12 mouse cellular contexts compared by ENCODE assay signal in the genomic region with DNA sequence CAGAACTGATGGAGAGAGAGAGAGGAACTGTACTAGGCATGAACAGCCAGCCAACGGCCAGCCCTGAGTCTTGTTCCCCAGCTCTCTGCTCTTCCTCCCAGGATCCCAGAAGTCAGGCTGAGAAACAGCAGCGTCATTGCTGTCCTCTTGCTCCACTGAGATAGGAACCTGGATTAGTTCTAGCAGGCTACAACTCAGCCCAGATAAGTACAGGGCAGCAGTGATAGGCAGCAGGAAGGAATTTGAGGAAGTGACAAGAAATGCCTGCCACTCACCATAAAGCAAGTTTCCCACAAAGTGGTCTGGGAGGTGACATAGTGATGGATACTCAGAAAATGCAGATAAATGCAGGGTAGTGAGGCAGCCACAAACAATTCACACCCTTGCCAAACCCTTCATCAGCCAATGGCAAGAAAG. TPM values are rescaled to one million over a fixed set of nuclear protein-coding genes. Genes with fewer than 3 reads are reported as not detected.
A peak's percentile ranks its signal among the peaks of the same experiment; 100 is the strongest.
DNase-seq lines count a peak whose midpoint lies in the region; ATAC-seq and TF ChIP-seq lines count a peak whose summit lies in the region.
"Had no signal": no experiment of that assay in that cellular context is flagged by ENCODE, and none has a peak within 500 bp of the region (broad histone marks: within the 10 kb centered on the region; RNA-seq: fewer than 3 reads in every experiment).

No protein-coding gene starts in this region.

- WGBS in lung, embryonic 14.5 days, result 38% methylated on average over 2 of the region's 2 CpGs
- 12% methylated on average over 2 of the region's 2 CpGs for WGBS in liver, embryonic 13.5 days (ENCODE audit: insufficient replicate concordance)
- 59% methylated on average over 2 of the region's 2 CpGs for WGBS in stomach, embryonic 15.5 days
- WGBS in midbrain, embryonic 11.5 days, result 73% methylated on average over 2 of the region's 2 CpGs

- peaks cover 15% of the 10 kb centered on the region for H3K4me1 ChIP-seq in lung, embryonic 14.5 days (ENCODE audit: insufficient read depth)
- peaks cover 39% of the 10 kb centered on the region for H3K4me1 ChIP-seq in liver, embryonic 13.5 days (replicated peaks)
- H3K4me1 ChIP-seq in stomach, embryonic 15.5 days, result peaks cover 14% of the 10 kb centered on the region
- no peaks in the 10 kb centered on the region; the same call in 1 of the 2 replicates for H3K4me1 ChIP-seq in midbrain, embryonic 11.5 days (ENCODE audit: control insufficient read depth, insufficient read depth, low read length)

- H3K4me2 ChIP-seq in lung, embryonic 14.5 days, result no peak overlapping the region
- H3K4me2 ChIP-seq in liver, embryonic 13.5 days, result no peak overlapping the region
- no peak overlapping the region for H3K4me2 ChIP-seq in stomach, embryonic 15.5 days
- H3K4me2 ChIP-seq in midbrain, embryonic 11.5 days, result no peak overlapping the region

- peaks cover 24% of the 10 kb centered on the region; the same call in 1 of the 2 replicates for H3K36me3 ChIP-seq in lung, embryonic 14.5 days (ENCODE audit: insufficient read depth)
- H3K36me3 ChIP-seq in liver, embryonic 13.5 days, result no peaks in the 10 kb centered on the region
- peaks cover 9% of the 10 kb centered on the region; the same call in 1 of the 2 replicates for H3K36me3 ChIP-seq in stomach, embryonic 15.5 days
- no peaks in the 10 kb centered on the region for H3K36me3 ChIP-seq in midbrain, embryonic 11.5 days (ENCODE audit: control insufficient read depth, insufficient read depth, low read length)

- no peak for TF ChIP-seq CTCF in lung, embryonic 14.5 days (IDR thresholded peaks at IDR 0.05; ENCODE audit: low read depth)

- no peaks in the 10 kb centered on the region for H3K27me3 ChIP-seq in lung, embryonic 14.5 days (ENCODE audit: insufficient read depth, low read length)
- H3K27me3 ChIP-seq in liver, embryonic 13.5 days, result no peaks in the 10 kb centered on the region
- no peaks in the 10 kb centered on the region for H3K27me3 ChIP-seq in stomach, embryonic 15.5 days (replicated peaks)
- no peaks in the 10 kb centered on the region for H3K27me3 ChIP-seq in midbrain, embryonic 11.5 days (ENCODE audit: control insufficient read depth, insufficient read depth, low read length)

- no peaks in the 10 kb centered on the region for H3K9me3 ChIP-seq in lung, embryonic 14.5 days (ENCODE audit: low read depth, low read length)
- H3K9me3 ChIP-seq in liver, embryonic 13.5 days (replicated peaks), result no peaks in the 10 kb centered on the region
- no peaks in the 10 kb centered on the region for H3K9me3 ChIP-seq in stomach, embryonic 15.5 days
- no peaks in the 10 kb centered on the region for H3K9me3 ChIP-seq in midbrain, embryonic 11.5 days (ENCODE audit: control insufficient read depth, low read length)
- H3K9me3 ChIP-seq: midbrain, embryonic 10.5 days had no signal

- ATAC-seq in lung, embryonic 14.5 days (ENCODE audit: insufficient read depth), result peak; percentile 41; the same call in 1 of the 2 replicates
- peak; percentile 96 for ATAC-seq in granulocyte monocyte progenitor cell, adult 5-6 weeks (replicated peaks; ENCODE audit: poor library complexity, severe bottlenecking)
- ATAC-seq in liver, embryonic 13.5 days (ENCODE audit: low read depth), result peak; percentile 81
- peak; percentile 47; the same call in 1 of the 2 replicates for ATAC-seq in stomach, embryonic 15.5 days (ENCODE audit: insufficient read depth, low FRiP score, low read depth)
- ATAC-seq in midbrain, embryonic 11.5 days (ENCODE audit: low FRiP score), result no peak
- ATAC-seq: intestine, embryonic 16.5 days had no signal

- H3K9ac ChIP-seq in lung, embryonic 14.5 days, result no peak overlapping the region
- H3K9ac ChIP-seq in liver, embryonic 13.5 days, result no peak overlapping the region
- H3K9ac ChIP-seq in stomach, embryonic 15.5 days, result no peak overlapping the region
- H3K9ac ChIP-seq in midbrain, embryonic 11.5 days (ENCODE audit: low read length), result no peak overlapping the region

- no peak for DNase-seq in lung, embryonic 14.5 days
- no peak for DNase-seq in lung, adult 18-20 months
- peak; percentile 26 for DNase-seq in liver, embryonic 13.5 days
- no peak for DNase-seq in midbrain, embryonic 11.5 days (ENCODE audit: low spot score, missing footprints)
- no peak for DNase-seq in frontal cortex, adult 2 months (ENCODE audit: extremely low spot score in 1 of 2, low spot score in 1 of 2)
- DNase-seq: adrenal gland, postnatal 14 days; kidney, postnatal 25 days; left cerebral cortex, postnatal 4 days had no signal

- H3K27ac ChIP-seq in lung, embryonic 14.5 days (ENCODE audit: low read depth), result peak overlapping the region; percentile 69; the same call in 1 of the 2 replicates
- H3K27ac ChIP-seq in liver, embryonic 13.5 days, result no peak overlapping the region; the same call in 1 of the 2 replicates
- no peak overlapping the region for H3K27ac ChIP-seq in stomach, embryonic 15.5 days
- H3K27ac ChIP-seq in midbrain, embryonic 11.5 days (ENCODE audit: low read depth, low read length), result no peak overlapping the region
- H3K27ac ChIP-seq: midbrain, embryonic 10.5 days had no signal

- no peak overlapping the region for H3K4me3 ChIP-seq in lung, embryonic 14.5 days (ENCODE audit: low read depth, low read length)
- H3K4me3 ChIP-seq in liver, embryonic 13.5 days (replicated peaks), result no peak overlapping the region
- H3K4me3 ChIP-seq in stomach, embryonic 15.5 days (replicated peaks), result no peak overlapping the region
- no peak overlapping the region for H3K4me3 ChIP-seq in midbrain, embryonic 11.5 days (ENCODE audit: low read depth, low read length)
- H3K4me3 ChIP-seq: midbrain, embryonic 10.5 days had no signal

RNA-seq across cellular contexts. Expression of gene Meis1, which starts 48.9 kb away (rescaled TPM):
- 122 and 132 TPM in 2 replicates for polyA plus RNA-seq in lung, embryonic 14.5 days (2014; fragmentation: Nextera tagmentation; extraction: Ambion mirVana)
- total RNA-seq in granulocyte monocyte progenitor cell, adult 5-6 weeks (2014; fragmentation: Nextera tagmentation), result 12.6 and 24.4 TPM in 2 replicates
- total RNA-seq in granulocyte monocyte progenitor cell, adult 5-6 weeks (2017), result 15.4 and 17.6 TPM in 2 replicates
- polyA plus RNA-seq in liver, embryonic 13.5 days (2015; fragmentation: Nextera tagmentation; extraction: Ambion mirVana), result 10.7 and 12.6 TPM in 2 replicates
- 139 and 150 TPM in 2 replicates for polyA plus RNA-seq in stomach, embryonic 15.5 days (2015; fragmentation: Nextera tagmentation; extraction: Ambion mirVana)
- polyA plus RNA-seq in midbrain, embryonic 11.5 days (2014; fragmentation: Nextera tagmentation; extraction: Ambion mirVana), result 39.4 and 39.6 TPM in 2 replicates
- 21.9 and 22.7 TPM in 2 replicates for polyA plus RNA-seq in frontal cortex, adult 2 months (2012; rRNA removed)
